Mouse (Mus musculus) lung, embryonic 14.5 days (tissue): Measurements from ENCODE around the gene Clec12a. TPM values are rescaled to one million over a fixed set of nuclear protein-coding genes. Genes with fewer than 3 reads are reported as not detected.
"Not testable (repeated sequence)": the region's sequence is repeated elsewhere in the genome, so short reads cannot be mapped to it uniquely, and the experiment has no call there.

Experiments
- ATAC-seq: fragments of 200-750 bp; cut with Nextera tagmentation; 2 replicates; pipeline ENCODE4 v1.8.0; 2017; ENCODE audit warnings: mild to moderate bottlenecking, moderate TSS enrichment, moderate library complexity; ENCODE audit not compliant: insufficient read depth
- DNase-seq: peaks from one replicate; pipeline ENCODE4 v3.0.0-alpha.2; 2015
- H3K27ac ChIP-seq: fragments of 300-500 bp; sonication (generic); 2 replicates; pipeline ENCODE4 v1.5.1; 2014; ENCODE audit warnings: low read depth, mild to moderate bottlenecking, moderate library complexity
- H3K27me3 ChIP-seq: fragments of 300-500 bp; sonication (generic); 2 replicates; pipeline ENCODE4 v1.6.1; 2014; ENCODE audit warnings: low read length, control low read depth; ENCODE audit not compliant: insufficient read depth
- H3K36me3 ChIP-seq: fragments of 300-500 bp; sonication (generic); 2 replicates; pipeline ENCODE4 v1.6.1; 2014; ENCODE audit warnings: control low read depth; ENCODE audit not compliant: insufficient read depth
- H3K4me1 ChIP-seq: fragments of 300-500 bp; sonication (generic); 2 replicates; pipeline ENCODE4 v1.6.1; 2014; ENCODE audit warnings: antibody characterized with exemption, control low read depth; ENCODE audit not compliant: insufficient read depth
- H3K4me2 ChIP-seq: fragments of 300-500 bp; sonication (generic); 2 replicates; pipeline ENCODE4 v1.6.1; 2014; ENCODE audit warnings: mild to moderate bottlenecking
- H3K4me3 ChIP-seq: fragments of 300-500 bp; sonication (generic); 2 replicates; pipeline ENCODE4 v1.5.1; 2014; ENCODE audit warnings: low read depth, low read length
- H3K9ac ChIP-seq: fragments of 300-500 bp; sonication (generic); 2 replicates; pipeline ENCODE4 v1.6.1; 2014
- H3K9me3 ChIP-seq: fragments of 300-500 bp; sonication (generic); 2 replicates; pipeline ENCODE4 v1.6.1; 2016; ENCODE audit warnings: low read depth, low read length, control low read depth
- CTCF ChIP-seq: IDR thresholded peaks from 2 replicates; pipeline ENCODE4 v1.5.1; 2016; ENCODE audit warnings: antibody characterized with exemption, low read depth
- WGBS: fragments of 180-500 bp; shearing (Covaris S2); extraction: QIAGEN DNeasy Blood & Tissue Kit; methylation state at CpG from one replicate; pipeline ENCODE4 v1.1.7; 2014; 5-methylcytosine and 5-hydroxymethylcytosine counted together
- polyA plus RNA-seq: library from polyadenylated mRNA; unstranded; fragments of >200 nt; fragmentation: Nextera tagmentation; extraction: Ambion mirVana; gene quantifications from 2 replicates; pipeline ENCODE4 v1.2.1, GENCODE M21; 2014

Gene Clec12a
- 2.7 and 2.8 TPM in 2 replicates for polyA plus RNA-seq

DNA sequence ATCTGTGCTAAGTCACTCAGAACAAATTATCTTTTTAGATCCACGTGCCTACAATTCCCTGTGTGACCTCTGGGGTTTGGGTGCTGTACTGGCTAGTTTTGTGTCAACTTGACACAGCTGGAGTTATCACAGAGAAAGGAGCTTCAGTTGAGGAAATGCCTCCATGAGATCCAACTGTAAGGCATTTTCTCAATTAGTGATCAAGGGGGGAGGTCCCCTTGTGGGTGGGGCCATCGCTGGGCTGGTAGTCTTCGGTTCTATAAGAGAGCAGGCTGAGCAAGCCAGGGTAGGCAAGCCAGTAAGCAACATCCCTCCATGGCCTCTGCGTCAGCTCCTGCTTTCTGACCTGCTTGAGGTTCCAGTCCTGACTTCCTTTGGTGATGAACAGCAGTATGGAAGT lies at the start of gene Clec12a:
TSS of gene Clec12a (plus strand) at position 301 of the 400 bp plus-strand sequence.
- DNase-seq, H3K9ac ChIP-seq, H3K36me3 ChIP-seq, H3K4me3 ChIP-seq, H3K27ac ChIP-seq, H3K4me2 ChIP-seq, H3K4me1 ChIP-seq, H3K27me3 ChIP-seq, H3K9me3 ChIP-seq, ATAC-seq: not testable (repeated sequence)
- WGBS = 75% methylated on average over 4 of the region's 4 CpGs

GRCm38 (mm10) chr6:129304180-129304579 lies 38.3 kb upstream of the Clec12a start:
- WGBS = 27% methylated on average over 1 of the region's 1 CpGs
- H3K4me3 ChIP-seq = no peak overlapping the region
- ATAC-seq (no peak), DNase-seq (no peak)
- no peaks in the 10 kb centered on the region for H3K4me1 ChIP-seq
- TF ChIP-seq CTCF = no peak
- no peak overlapping the region for H3K27ac ChIP-seq
- H3K36me3 ChIP-seq = no peaks in the 10 kb centered on the region
- no peak overlapping the region for H3K9ac ChIP-seq
- H3K9me3 ChIP-seq = no peaks in the 10 kb centered on the region
- no peaks in the 10 kb centered on the region for H3K27me3 ChIP-seq
- H3K4me2 ChIP-seq = no peak overlapping the region

DNA sequence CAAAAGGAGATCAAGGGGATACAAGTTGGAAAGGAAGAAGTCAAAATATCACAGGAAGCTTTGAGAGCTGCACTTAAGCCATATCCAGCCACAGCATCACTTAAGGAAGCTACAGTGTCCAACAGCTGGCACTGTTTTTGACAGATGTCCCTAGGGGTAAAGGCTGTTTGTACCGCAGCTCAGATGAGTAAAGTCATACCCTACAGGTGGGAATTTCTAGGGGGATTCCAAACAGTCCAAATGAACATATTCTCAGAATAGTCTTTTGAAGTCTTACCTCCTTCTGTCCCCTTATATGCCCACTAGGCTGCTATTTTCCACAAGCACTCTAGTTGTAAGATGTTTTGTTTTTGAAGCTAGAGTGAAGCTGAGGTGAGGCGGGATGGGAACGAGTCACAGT lies 30.0 kb upstream of the Clec12a start:
- TF ChIP-seq CTCF = no peak
- no peaks in the 10 kb centered on the region for H3K27me3 ChIP-seq
- H3K9ac ChIP-seq = no peak overlapping the region
- H3K4me3 ChIP-seq = no peak overlapping the region
- no peak for DNase-seq
- 74% methylated on average over 3 of the region's 3 CpGs for WGBS
- H3K27ac ChIP-seq = no peak overlapping the region
- no peaks in the 10 kb centered on the region for H3K36me3 ChIP-seq
- ATAC-seq = no peak
- H3K4me2 ChIP-seq = no peak overlapping the region
- H3K9me3 ChIP-seq = no peaks in the 10 kb centered on the region
- no peaks in the 10 kb centered on the region for H3K4me1 ChIP-seq

- TF ChIP-seq CTCF = no peak
- H3K9me3 ChIP-seq = no peaks in the 10 kb centered on the region
- H3K4me1 ChIP-seq = no peaks in the 10 kb centered on the region
- no peak for DNase-seq
- H3K9ac ChIP-seq = no peak overlapping the region
- no peaks in the 10 kb centered on the region for H3K27me3 ChIP-seq
- no peak overlapping the region for H3K4me3 ChIP-seq
- ATAC-seq = no peak
- no peaks in the 10 kb centered on the region for H3K36me3 ChIP-seq
- 78% methylated on average over 3 of the region's 3 CpGs for WGBS
- H3K4me2 ChIP-seq = no peak overlapping the region
- H3K27ac ChIP-seq = no peak overlapping the region
These were observed 27.8 kb upstream of the Clec12a start for GRCm38 (mm10) chr6:129314655-129315168.

DNA sequence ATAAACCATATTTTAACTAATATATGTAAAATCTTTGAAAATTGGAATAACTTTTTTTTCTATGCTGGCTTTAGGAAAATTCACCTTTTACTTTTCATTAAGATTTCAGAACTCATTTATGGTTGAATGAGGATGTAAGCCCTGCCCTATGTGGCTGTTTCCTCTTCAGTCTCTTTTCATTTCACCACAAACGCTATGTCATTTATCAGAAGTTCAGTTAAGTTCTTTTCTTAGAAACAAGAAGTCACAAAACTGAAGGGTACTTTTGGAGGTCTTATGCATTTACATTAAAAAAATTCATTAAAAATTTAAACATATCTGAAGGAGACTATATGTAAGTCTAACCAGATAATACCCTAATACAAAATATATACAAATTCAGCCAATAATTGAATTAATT lies 26.8 kb upstream of the Clec12a start:
- Histone ChIP-seq H3K36me3 (no peaks in the 10 kb centered on the region), H3K27me3 (no peaks in the 10 kb centered on the region), H3K4me2 (no peak overlapping the region), H3K27ac (no peak overlapping the region), H3K9ac (no peak overlapping the region), H3K9me3 (no peaks in the 10 kb centered on the region), H3K4me1 (no peaks in the 10 kb centered on the region), H3K4me3 (no peak overlapping the region)
- TF ChIP-seq CTCF = no peak
- 85% methylated on average over 1 of the region's 1 CpGs for WGBS
- DNase-seq (no peak), ATAC-seq (no peak)

DNA sequence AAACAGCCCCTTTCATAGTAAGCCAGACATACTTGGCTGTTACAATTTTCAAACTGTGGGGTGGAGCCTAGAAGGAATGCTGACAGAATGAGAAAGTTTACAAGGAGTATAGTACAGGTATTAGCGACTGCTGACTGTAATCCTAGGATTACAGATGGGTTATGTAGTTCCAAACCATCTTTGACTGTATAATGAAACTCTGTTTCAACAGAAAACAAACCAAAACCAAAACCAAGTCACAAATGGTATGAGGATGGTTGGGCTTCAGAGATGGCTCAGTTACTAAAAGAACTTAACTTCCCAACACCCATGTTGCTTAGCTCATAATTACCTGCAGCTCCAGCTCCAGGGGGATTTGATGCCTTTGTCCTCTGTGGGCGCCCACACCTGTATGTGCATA lies 26.0 kb upstream of the Clec12a start:
- no peak for TF ChIP-seq CTCF
- no peaks in the 10 kb centered on the region for H3K9me3 ChIP-seq
- 67% methylated on average over 2 of the region's 2 CpGs for WGBS
- no peak overlapping the region for H3K9ac ChIP-seq
- DNase-seq (no peak), ATAC-seq (no peak)
- no peaks in the 10 kb centered on the region for H3K4me1 ChIP-seq
- H3K27ac ChIP-seq = no peak overlapping the region
- H3K36me3 ChIP-seq = no peaks in the 10 kb centered on the region
- no peak overlapping the region for H3K4me3 ChIP-seq
- no peaks in the 10 kb centered on the region for H3K27me3 ChIP-seq
- H3K4me2 ChIP-seq = no peak overlapping the region

DNA sequence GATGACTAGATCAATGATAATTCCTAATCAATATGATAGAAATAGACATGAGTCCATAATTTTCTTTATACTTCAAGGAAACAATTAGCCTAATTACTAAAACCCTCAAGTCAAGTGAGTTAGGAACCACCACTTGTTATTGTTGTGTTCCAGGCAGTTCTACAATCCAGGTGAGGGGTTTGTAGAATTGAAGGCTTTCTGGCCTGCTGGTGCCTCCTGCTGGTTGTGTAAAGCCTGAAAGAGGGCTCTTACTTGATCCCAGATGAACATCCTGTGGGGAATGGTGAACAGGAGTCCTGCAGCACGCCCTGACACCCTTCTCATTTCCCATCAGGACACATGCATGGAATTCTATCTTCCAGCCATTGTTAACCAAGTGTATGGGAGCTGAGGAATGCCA lies 24.1 kb upstream of the Clec12a start:
- ATAC-seq (no peak), DNase-seq (no peak)
- H3K4me1 ChIP-seq = no peaks in the 10 kb centered on the region
- WGBS = 34% methylated on average over 1 of the region's 1 CpGs
- no peaks in the 10 kb centered on the region for H3K27me3 ChIP-seq
- no peak overlapping the region for H3K9ac ChIP-seq
- no peak overlapping the region for H3K4me2 ChIP-seq
- TF ChIP-seq CTCF = no peak
- no peaks in the 10 kb centered on the region for H3K36me3 ChIP-seq
- no peak overlapping the region for H3K4me3 ChIP-seq
- no peaks in the 10 kb centered on the region for H3K9me3 ChIP-seq
- no peak overlapping the region for H3K27ac ChIP-seq

DNA sequence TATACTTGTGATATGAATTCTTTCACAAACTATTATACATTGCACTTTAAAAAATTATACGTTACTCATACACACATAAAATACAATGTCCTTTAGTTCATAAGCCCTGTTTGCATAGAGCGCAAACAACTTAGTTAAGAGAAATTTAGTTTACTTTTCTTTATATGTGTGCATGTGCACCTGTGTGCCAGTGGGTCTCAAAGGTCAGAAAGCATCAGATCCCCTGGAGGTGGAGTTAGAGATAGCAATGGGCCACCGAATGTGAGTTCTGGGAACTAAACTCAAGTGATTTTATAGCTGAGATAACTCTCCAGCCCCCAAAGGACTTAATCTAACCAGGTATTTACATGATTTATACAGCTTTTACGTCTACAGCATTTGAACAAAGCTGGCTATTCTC lies 23.2 kb upstream of the Clec12a start:
- Histone ChIP-seq H3K4me2 (no peak overlapping the region), H3K27ac (no peak overlapping the region), H3K9me3 (no peaks in the 10 kb centered on the region), H3K9ac (no peak overlapping the region), H3K27me3 (no peaks in the 10 kb centered on the region), H3K36me3 (no peaks in the 10 kb centered on the region), H3K4me3 (no peak overlapping the region), H3K4me1 (no peaks in the 10 kb centered on the region)
- TF ChIP-seq CTCF = no peak
- 69% methylated on average over 4 of the region's 4 CpGs for WGBS
- DNase-seq = no peak
- no peak for ATAC-seq
